Mouse (Mus musculus): ENCODE measurements around the gene Tulp1. TPM values are rescaled to one million over a fixed set of nuclear protein-coding genes. Genes with fewer than 3 reads are reported as not detected.

Tulp1 gene
- polyA plus RNA-seq, 1 experiment from 2014 or later, result 2.6 TPM

- ATAC-seq (replicated peaks; ENCODE audit: low FRiP score) (no peak), DNase-seq (ENCODE audit: low spot score) (no peak)
- Histone ChIP-seq H3K4me1 (replicated peaks; ENCODE audit: control insufficient read depth, insufficient read depth, low read length) (no peaks in the 10 kb centered on the region), H3K4me3 (ENCODE audit: low read depth, low read length) (no peak overlapping the region), H3K27ac (ENCODE audit: low read depth, low read length) (no peak overlapping the region), H3K27me3 (ENCODE audit: control insufficient read depth, insufficient read depth, low read length) (peaks cover 11% of the 10 kb centered on the region), H3K9me3 (ENCODE audit: control insufficient read depth, low read length) (no peaks in the 10 kb centered on the region), H3K9ac (ENCODE audit: low read length) (no peak overlapping the region), H3K4me2 (ENCODE audit: low read depth, low read length, severe bottlenecking) (no peak overlapping the region), H3K36me3 (ENCODE audit: control insufficient read depth, insufficient read depth, low read length) (no peaks in the 10 kb centered on the region)
- 16% methylated on average over 16 of the region's 16 CpGs for WGBS
Observed at GRCm38 (mm10) chr17:28374494-28374893, 9.5 kb upstream of the Tulp1 start.

- no peaks in the 10 kb centered on the region for H3K36me3 ChIP-seq (ENCODE audit: control insufficient read depth, insufficient read depth, low read length)
- no peak overlapping the region for H3K4me2 ChIP-seq (ENCODE audit: low read depth, low read length, severe bottlenecking)
- no peak overlapping the region for H3K27ac ChIP-seq (ENCODE audit: low read depth, low read length)
- no peak overlapping the region for H3K9ac ChIP-seq (ENCODE audit: low read length)
- H3K9me3 ChIP-seq (ENCODE audit: control insufficient read depth, low read length), result no peaks in the 10 kb centered on the region
- no peak for ATAC-seq (replicated peaks; ENCODE audit: low FRiP score)
- H3K27me3 ChIP-seq (ENCODE audit: control insufficient read depth, insufficient read depth, low read length), result peaks cover 11% of the 10 kb centered on the region
- H3K4me1 ChIP-seq (replicated peaks; ENCODE audit: control insufficient read depth, insufficient read depth, low read length), result no peaks in the 10 kb centered on the region
- WGBS, result 14% methylated on average over 10 of the region's 10 CpGs
- H3K4me3 ChIP-seq (ENCODE audit: low read depth, low read length), result no peak overlapping the region
- DNase-seq (ENCODE audit: low spot score), result peak; percentile 79
Observed at GRCm38 (mm10) chr17:28373821-28374220, 8.8 kb upstream of the Tulp1 start.

GRCm38 (mm10) chr17:28371941-28372340 lies 6.9 kb upstream of the Tulp1 start:
- Histone ChIP-seq H3K4me2 (ENCODE audit: low read depth, low read length, severe bottlenecking) (no peak overlapping the region), H3K9ac (ENCODE audit: low read length) (no peak overlapping the region), H3K36me3 (ENCODE audit: control insufficient read depth, insufficient read depth, low read length) (no peaks in the 10 kb centered on the region), H3K9me3 (ENCODE audit: control insufficient read depth, low read length) (no peaks in the 10 kb centered on the region), H3K27me3 (ENCODE audit: control insufficient read depth, insufficient read depth, low read length) (peaks cover 11% of the 10 kb centered on the region), H3K27ac (ENCODE audit: low read depth, low read length) (no peak overlapping the region), H3K4me1 (replicated peaks; ENCODE audit: control insufficient read depth, insufficient read depth, low read length) (no peaks in the 10 kb centered on the region), H3K4me3 (ENCODE audit: low read depth, low read length) (no peak overlapping the region)
- DNase-seq (ENCODE audit: low spot score) (no peak), ATAC-seq (replicated peaks; ENCODE audit: low FRiP score) (no peak)
- 70% methylated on average over 1 of the region's 1 CpGs for WGBS

- H3K4me1 ChIP-seq (replicated peaks; ENCODE audit: control insufficient read depth, insufficient read depth, low read length), result no peaks in the 10 kb centered on the region
- no peak overlapping the region for H3K4me2 ChIP-seq (ENCODE audit: low read depth, low read length, severe bottlenecking)
- ATAC-seq (replicated peaks; ENCODE audit: low FRiP score), result no peak
- peaks cover 11% of the 10 kb centered on the region for H3K27me3 ChIP-seq (ENCODE audit: control insufficient read depth, insufficient read depth, low read length)
- no peak overlapping the region for H3K27ac ChIP-seq (ENCODE audit: low read depth, low read length)
- DNase-seq (ENCODE audit: low spot score), result no peak
- no peak overlapping the region for H3K4me3 ChIP-seq (ENCODE audit: low read depth, low read length)
- 76% methylated on average over 2 of the region's 2 CpGs for WGBS
- no peak overlapping the region for H3K9ac ChIP-seq (ENCODE audit: low read length)
- H3K9me3 ChIP-seq (ENCODE audit: control insufficient read depth, low read length), result no peaks in the 10 kb centered on the region
- H3K36me3 ChIP-seq (ENCODE audit: control insufficient read depth, insufficient read depth, low read length), result no peaks in the 10 kb centered on the region
Observed at GRCm38 (mm10) chr17:28371286-28371685, 6.3 kb upstream of the Tulp1 start.

GRCm38 (mm10) chr17:28369056-28369455 lies 4.0 kb upstream of the Tulp1 start:
- no peak overlapping the region for H3K4me3 ChIP-seq (ENCODE audit: low read depth, low read length)
- WGBS, result 79% methylated on average over 5 of the region's 5 CpGs
- no peak overlapping the region for H3K27ac ChIP-seq (ENCODE audit: low read depth, low read length)
- no peak overlapping the region for H3K4me2 ChIP-seq (ENCODE audit: low read depth, low read length, severe bottlenecking)
- ATAC-seq (replicated peaks; ENCODE audit: low FRiP score) (no peak), DNase-seq (ENCODE audit: low spot score) (no peak)
- peaks cover 4% of the 10 kb centered on the region; the same call in 1 of the 2 replicates for H3K4me1 ChIP-seq (replicated peaks; ENCODE audit: control insufficient read depth, insufficient read depth, low read length)
- no peak overlapping the region for H3K9ac ChIP-seq (ENCODE audit: low read length)
- H3K27me3 ChIP-seq (ENCODE audit: control insufficient read depth, insufficient read depth, low read length), result peaks cover 16% of the 10 kb centered on the region
- H3K36me3 ChIP-seq (ENCODE audit: control insufficient read depth, insufficient read depth, low read length), result no peaks in the 10 kb centered on the region
- H3K9me3 ChIP-seq (ENCODE audit: control insufficient read depth, low read length), result no peaks in the 10 kb centered on the region

GRCm38 (mm10) chr17:28368449-28368848 lies 3.4 kb upstream of the Tulp1 start:
- Histone ChIP-seq H3K27me3 (ENCODE audit: control insufficient read depth, insufficient read depth, low read length) (peaks cover 21% of the 10 kb centered on the region), H3K4me2 (ENCODE audit: low read depth, low read length, severe bottlenecking) (no peak overlapping the region), H3K9ac (ENCODE audit: low read length) (no peak overlapping the region), H3K9me3 (ENCODE audit: control insufficient read depth, low read length) (no peaks in the 10 kb centered on the region), H3K4me3 (ENCODE audit: low read depth, low read length) (no peak overlapping the region), H3K4me1 (replicated peaks; ENCODE audit: control insufficient read depth, insufficient read depth, low read length) (peaks cover 7% of the 10 kb centered on the region; the same call in 1 of the 2 replicates), H3K27ac (ENCODE audit: low read depth, low read length) (no peak overlapping the region), H3K36me3 (ENCODE audit: control insufficient read depth, insufficient read depth, low read length) (no peaks in the 10 kb centered on the region)
- ATAC-seq (replicated peaks; ENCODE audit: low FRiP score) (no peak), DNase-seq (ENCODE audit: low spot score) (peak; percentile 91)
- WGBS, result 6% methylated on average over 13 of the region's 13 CpGs

- no peak overlapping the region; the same call in 1 of the 2 replicates for H3K4me3 ChIP-seq (ENCODE audit: low read depth, low read length)
- no peak overlapping the region for H3K9ac ChIP-seq (ENCODE audit: low read length)
- 12% methylated on average over 6 of the region's 6 CpGs for WGBS
- no peaks in the 10 kb centered on the region for H3K9me3 ChIP-seq (ENCODE audit: control insufficient read depth, low read length)
- H3K4me1 ChIP-seq (replicated peaks; ENCODE audit: control insufficient read depth, insufficient read depth, low read length), result peaks cover 10% of the 10 kb centered on the region; the same call in 1 of the 2 replicates
- peaks cover 37% of the 10 kb centered on the region for H3K27me3 ChIP-seq (ENCODE audit: control insufficient read depth, insufficient read depth, low read length)
- no peak overlapping the region for H3K27ac ChIP-seq (ENCODE audit: low read depth, low read length)
- no peak for ATAC-seq (replicated peaks; ENCODE audit: low FRiP score)
- no peaks in the 10 kb centered on the region for H3K36me3 ChIP-seq (ENCODE audit: control insufficient read depth, insufficient read depth, low read length)
- 0 out of 2 replicates have a peak overlapping the region, but pooled peaks have one; percentile 45 for H3K4me2 ChIP-seq (ENCODE audit: low read depth, low read length, severe bottlenecking)
- no peak for DNase-seq (ENCODE audit: low spot score)
Observed at GRCm38 (mm10) chr17:28363507-28363906, 1.5 kb downstream of the Tulp1 start.

GRCm38 (mm10) chr17:28362653-28363292 lies 2.2 kb downstream of the Tulp1 start:
- H3K4me1 ChIP-seq (replicated peaks; ENCODE audit: control insufficient read depth, insufficient read depth, low read length), result peaks cover 10% of the 10 kb centered on the region; the same call in 1 of the 2 replicates
- DNase-seq (ENCODE audit: low spot score) (no peak), ATAC-seq (replicated peaks; ENCODE audit: low FRiP score) (no peak)
- H3K36me3 ChIP-seq (ENCODE audit: control insufficient read depth, insufficient read depth, low read length), result no peaks in the 10 kb centered on the region
- no peaks in the 10 kb centered on the region for H3K9me3 ChIP-seq (ENCODE audit: control insufficient read depth, low read length)
- 1% methylated on average over 25 of the region's 25 CpGs for WGBS
- H3K9ac ChIP-seq (ENCODE audit: low read length), result peak overlapping the region; percentile 28
- no peak overlapping the region for H3K27ac ChIP-seq (ENCODE audit: low read depth, low read length)
- H3K4me3 ChIP-seq (ENCODE audit: low read depth, low read length), result peak overlapping the region; percentile 23
- peaks cover 38% of the 10 kb centered on the region for H3K27me3 ChIP-seq (ENCODE audit: control insufficient read depth, insufficient read depth, low read length)
- peak overlapping the region; percentile 50 for H3K4me2 ChIP-seq (ENCODE audit: low read depth, low read length, severe bottlenecking)
